Mouse (Mus musculus) gonadal fat pad, adult 2 months (tissue): ENCODE results near the gene Gstt2. TPM values are rescaled to one million over a fixed set of nuclear protein-coding genes. Genes with fewer than 3 reads are reported as not detected.
A peak's percentile ranks its signal among the peaks of the same experiment; 100 is the strongest.
"Not testable (repeated sequence)": the region's sequence is repeated elsewhere in the genome, so short reads cannot be mapped to it uniquely, and the experiment has no call there.

Source experiments
- DNase-seq: peaks from one replicate; pipeline ENCODE4 v3.0.0-alpha.2; 2012; ENCODE audit warnings: low read depth
- polyA plus RNA-seq: library from polyadenylated mRNA; depleted of rRNA; stranded (reverse); fragments of >200 nt; gene quantifications from 2 replicates; pipeline ENCODE4 v1.2.3, GENCODE M21; 2012

Gstt2 gene
- polyA plus RNA-seq, 1 experiment: 140 TPM

GRCm38 (mm10) chr10:75855416-75855981, 18.3 kb upstream of the Gstt2 start:
- no peak for DNase-seq

DNA sequence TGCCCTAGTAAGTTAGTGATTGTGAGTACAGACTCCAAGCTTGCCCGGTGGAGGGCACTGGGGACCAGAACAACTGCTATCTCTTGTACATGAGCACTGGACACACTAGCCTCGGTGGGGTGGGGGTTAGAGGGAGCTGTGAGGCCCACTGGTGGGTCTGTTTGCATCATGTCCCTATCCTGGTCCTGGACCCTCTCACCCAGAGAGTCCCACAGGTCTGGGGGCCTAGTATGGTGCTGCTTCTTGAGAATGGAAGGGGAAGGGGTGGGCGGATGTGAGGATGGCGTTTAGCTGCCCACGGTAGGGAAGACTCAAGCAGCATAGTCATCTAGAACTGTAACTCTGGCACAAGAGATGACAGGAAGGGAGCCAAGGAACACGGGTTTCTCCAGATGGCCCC, 17.6 kb upstream of the Gstt2 start:
- no peak for DNase-seq

DNA sequence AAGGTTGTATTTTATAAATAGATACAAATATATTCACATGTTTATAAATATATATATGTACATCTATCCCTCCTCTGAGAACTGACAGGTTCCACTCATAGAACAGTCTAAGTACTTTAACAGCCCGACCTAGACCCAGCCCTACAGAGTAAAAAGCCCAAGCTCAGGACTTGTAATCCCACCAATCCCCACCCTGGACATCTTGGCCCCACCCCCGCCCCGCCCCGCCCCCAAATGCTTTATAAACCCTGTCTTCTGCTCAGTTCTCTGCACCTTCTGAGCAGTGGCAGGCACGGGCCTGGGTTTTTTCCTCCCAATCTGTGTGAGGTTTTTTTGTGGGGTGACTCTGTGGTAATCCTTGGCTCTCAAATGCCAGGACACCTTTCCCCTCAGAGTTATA, 16.9 kb upstream of the Gstt2 start:
- DNase-seq: no peak

GRCm38 (mm10) chr10:75853452-75853851, 16.2 kb upstream of the Gstt2 start:
- DNase-seq: no peak

DNA sequence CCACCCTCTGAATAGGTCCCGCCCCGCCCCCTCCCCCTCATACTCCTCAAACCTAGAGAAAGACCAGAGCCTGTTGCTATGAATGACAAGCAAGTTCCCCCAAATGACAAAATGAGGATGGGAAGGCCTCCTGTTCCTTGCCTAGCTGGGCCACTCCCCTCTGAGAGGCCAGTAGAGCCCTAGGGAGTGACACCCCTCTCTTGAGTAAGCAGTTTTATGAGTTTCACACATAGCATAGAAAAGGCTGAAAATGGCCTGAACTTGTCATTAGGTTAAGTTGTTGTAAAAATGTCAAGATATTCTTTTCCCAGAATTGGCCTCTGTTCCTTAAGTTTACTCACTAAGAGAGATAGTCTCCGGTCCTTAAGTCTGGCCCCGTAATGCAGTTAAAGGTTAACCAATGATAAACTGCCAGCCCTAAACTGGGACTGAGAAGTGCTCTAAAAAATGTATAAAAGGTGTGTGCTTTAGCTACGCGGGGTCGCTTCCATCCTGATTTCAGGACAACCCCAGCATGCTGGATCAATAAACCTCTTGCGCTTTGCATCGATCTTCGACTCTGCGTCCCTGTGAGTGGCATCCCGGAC, 15.4 kb upstream of the Gstt2 start:
- DNase-seq: no peak

GRCm38 (mm10) chr10:75851681-75852080, 14.5 kb upstream of the Gstt2 start:
- DNase-seq: no peak

DNA sequence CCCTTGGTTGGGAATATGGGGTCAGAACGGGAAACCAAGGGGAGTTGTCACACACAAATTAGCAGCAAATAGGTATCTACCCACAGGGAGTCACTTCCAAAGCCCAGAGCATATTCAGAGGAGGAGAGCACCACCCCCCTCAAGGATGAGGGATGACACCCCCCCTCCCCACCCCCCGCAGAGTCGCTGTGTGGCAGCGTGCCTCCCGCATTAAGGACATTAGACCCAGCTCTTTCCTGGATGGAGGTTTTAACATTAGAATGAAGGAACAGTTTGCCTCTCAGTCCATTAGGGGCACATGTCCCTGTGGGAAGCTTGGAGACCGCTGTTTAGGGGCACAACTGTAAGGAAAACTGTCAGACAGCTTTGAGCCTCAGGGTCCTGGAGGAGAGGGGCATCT, 13.9 kb upstream of the Gstt2 start:
- DNase-seq: no peak

GRCm38 (mm10) chr10:75848382-75848781, 11.2 kb upstream of the Gstt2 start:
- no peak for DNase-seq

GRCm38 (mm10) chr10:75845306-75845930, 8.2 kb upstream of the Gstt2 start:
- no peak for DNase-seq

- no peak for DNase-seq
Observed at GRCm38 (mm10) chr10:75844800-75845199, 7.6 kb upstream of the Gstt2 start.

- not testable (repeated sequence) for DNase-seq
Observed at GRCm38 (mm10) chr10:75843898-75844297, 6.7 kb upstream of the Gstt2 start.

DNA sequence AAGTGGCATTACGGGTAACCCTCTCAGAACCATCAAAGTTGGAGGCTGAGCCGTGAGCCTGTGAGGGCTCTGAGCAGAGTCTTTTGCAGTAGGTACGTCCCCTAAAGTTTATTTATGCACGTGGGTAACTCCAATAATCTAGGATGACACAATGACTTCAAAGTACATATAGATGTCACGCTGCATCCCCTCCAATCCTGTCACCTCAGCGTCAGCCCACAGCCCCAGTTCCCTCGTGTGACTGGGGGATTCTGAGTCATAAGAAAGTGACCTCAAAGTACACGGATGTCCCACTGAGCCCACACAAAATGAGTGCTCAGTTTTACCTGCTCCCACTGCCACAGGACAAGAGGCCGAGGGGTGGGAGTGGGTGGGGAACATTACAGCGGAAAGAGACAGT, 1.9 kb upstream of the Gstt2 start:
- DNase-seq: no peak

GRCm38 (mm10) chr10:75835761-75836531, 1.3 kb downstream of the Gstt2 start:
- no peak for DNase-seq

- no peak for DNase-seq
Observed at GRCm38 (mm10) chr10:75835307-75835706, 1.9 kb downstream of the Gstt2 start.

- no peak for DNase-seq
Observed at GRCm38 (mm10) chr10:75834721-75835120, 2.5 kb downstream of the Gstt2 start.

DNA sequence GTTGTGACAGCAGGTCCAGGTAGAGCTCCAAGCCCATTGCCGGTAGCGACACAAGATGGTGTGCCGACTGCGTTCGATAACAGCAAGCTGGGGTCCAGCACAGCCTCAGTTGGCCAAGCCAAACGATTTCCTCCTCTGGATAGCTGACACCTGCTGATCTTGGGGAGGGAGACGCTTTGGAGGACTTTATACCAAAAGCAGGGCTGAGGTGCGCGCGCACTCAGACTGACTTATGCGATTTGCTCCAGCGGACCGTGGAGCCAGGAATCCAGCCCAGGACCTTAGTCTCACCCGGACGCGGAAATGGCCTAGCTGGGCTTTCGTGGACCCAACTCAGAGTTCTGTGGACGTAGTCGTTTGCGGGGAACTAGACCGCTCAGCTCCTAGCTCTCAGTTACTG, 3.0 kb downstream of the Gstt2 start:
- no peak for DNase-seq

- DNase-seq: no peak
Observed at GRCm38 (mm10) chr10:75833456-75834080, 3.7 kb downstream of the Gstt2 start.

GRCm38 (mm10) chr10:75832272-75832895, 4.8 kb downstream of the Gstt2 start:
- no peak for DNase-seq

GRCm38 (mm10) chr10:75830275-75830670, 7.0 kb downstream of the Gstt2 start:
- DNase-seq: no peak

GRCm38 (mm10) chr10:75829529-75830274, 7.5 kb downstream of the Gstt2 start:
- DNase-seq: no peak

- peak; percentile 94 for DNase-seq
Observed at GRCm38 (mm10) chr10:75828500-75828931, 8.7 kb downstream of the Gstt2 start.
